Mouse (Mus musculus) Patski (cell line): Measurements from ENCODE around the gene Opa3. TPM values are rescaled to one million over a fixed set of nuclear protein-coding genes. Genes with fewer than 3 reads are reported as not detected.

Experiments
- ATAC-seq: fragments of 100-300 bp; one replicate; pipeline ENCODE4 v1.8.0; 2021
- CTCF ChIA-PET: fragments of 350-600 bp; sonication (Branson Sonifier 250); formaldehyde crosslinking; loops from one replicate; lab custom pipeline; 2022; ENCODE audit warnings: inconsistent platforms; lab: Charles Lee
- POLR2A ChIA-PET: fragments of 350-600 bp; sonication (Branson Sonifier 250); formaldehyde crosslinking; loops from one replicate; lab custom pipeline; 2022; ENCODE audit warnings: antibody characterized with exemption, inconsistent platforms; lab: Charles Lee
- DNase-seq: peaks from one replicate; pipeline ENCODE4 v3.0.0-alpha.2; 2011; ENCODE audit warnings: low read depth, low spot score
- H3K27me3 ChIP-seq: fragments of 371-371 bp; one replicate; pipeline ENCODE4 v1.5.1; 2021
- CTCF ChIP-seq: fragments of 100-300 bp; IDR thresholded peaks from one replicate; pipeline ENCODE4 v1.5.1; 2021
- in situ Hi-C: fragments of 300-500 bp; cut with MboI; formaldehyde crosslinking; loops from 3 replicates; pipeline ENCODE4 v1.11.1; 2018; ENCODE audit warnings: low pct_unique_long_range_greater_than_20kb, mixed read lengths
- polyA plus RNA-seq: library from polyadenylated mRNA; unstranded; gene quantifications from one replicate; pipeline ENCODE4 v1.2.3, GENCODE M21; 2021

Opa3 gene
- polyA plus RNA-seq, 1 experiment from 2014 or later, result 39.2 TPM

GRCm38 (mm10) chr7:19301461-19302263, 73.5 kb downstream of the Opa3 start:
- no peak for DNase-seq
- no peaks in the 10 kb centered on the region for H3K27me3 ChIP-seq
- peak; percentile 19 for ATAC-seq
- in situ Hi-C loops, result loop anchor here (5.0 kb wide), 1 partner anchor 41 kb away; the partner anchor contains the start of gene Ercc1
- CTCF ChIA-PET, result interaction anchor here (0.7 to 4.0 kb wide), 13 partner anchors 7 to 63 kb away, joined by 3 to 57 read pairs (median 7); partner anchors contain the start of genes Ercc1 and Fosb
- POLR2A ChIA-PET, result interaction anchor here (1.2 kb wide), 1 partner anchor 40 kb away, joined by 4 read pairs; no protein-coding TSS in a partner anchor
- no peak for TF ChIP-seq CTCF

GRCm38 (mm10) chr7:19302264-19303045, 74.3 kb downstream of the Opa3 start:
- no peaks in the 10 kb centered on the region for H3K27me3 ChIP-seq
- no peak for DNase-seq
- no peak for ATAC-seq
- ChIA-PET CTCF (interaction anchor here (1.8 to 4.0 kb wide), 3 partner anchors 14 to 60 kb away, joined by 11 to 26 read pairs (median 24); no protein-coding TSS in a partner anchor), POLR2A (no interaction called here)
- in situ Hi-C loops, result loop anchor here (5.0 kb wide), 1 partner anchor 40 kb away; the partner anchor contains the start of gene Ercc1
- TF ChIP-seq CTCF, result no peak

DNA sequence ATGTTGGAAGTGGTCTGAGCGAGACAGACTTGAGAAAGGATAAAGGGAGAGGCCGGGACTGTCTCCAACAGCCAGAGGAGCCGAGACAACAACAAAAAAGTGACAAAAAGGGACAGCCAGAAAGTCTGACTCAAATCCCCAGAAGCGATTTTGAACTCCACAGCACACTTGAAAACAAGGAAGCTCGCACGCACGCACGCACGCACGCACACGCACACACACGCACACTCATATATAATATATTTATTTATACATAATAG, 74.8 kb downstream of the Opa3 start:
- no peak for ATAC-seq
- DNase-seq, result no peak
- in situ Hi-C loops, result loop anchor here (5.0 kb wide), 1 partner anchor 39 kb away; the partner anchor contains the start of gene Ercc1
- no peaks in the 10 kb centered on the region for H3K27me3 ChIP-seq
- POLR2A ChIA-PET, result no interaction called here
- CTCF ChIA-PET, result interaction anchor here (3.2 to 4.0 kb wide), 2 partner anchors 40 to 60 kb away, joined by 24 to 26 read pairs; no protein-coding TSS in a partner anchor
- TF ChIP-seq CTCF, result no peak

DNA sequence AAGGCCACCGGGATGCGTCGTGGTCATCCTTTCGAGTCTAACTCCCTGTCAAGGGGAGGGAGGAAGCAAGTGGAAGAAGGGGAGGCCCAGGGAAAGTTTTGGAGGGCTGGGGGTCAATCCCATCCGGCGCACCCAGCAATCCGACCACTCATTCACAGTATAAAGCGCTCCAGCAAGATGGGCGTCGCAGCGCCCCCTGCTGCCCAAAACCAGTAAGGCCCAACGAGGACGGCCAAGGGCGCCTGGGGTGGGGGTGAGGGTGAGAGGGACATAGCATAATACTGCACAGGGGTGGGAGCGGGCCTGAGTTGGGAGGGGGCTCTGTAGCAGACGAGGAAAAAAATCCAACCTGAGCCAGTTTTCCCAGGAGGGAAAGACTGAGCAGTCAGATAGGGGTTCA, 75.6 kb downstream of the Opa3 start:
- DNase-seq (no peak), ATAC-seq (no peak)
- no peaks in the 10 kb centered on the region for H3K27me3 ChIP-seq
- in situ Hi-C loops, result loop anchor here (5.0 kb wide), 1 partner anchor 39 kb away; the partner anchor contains the start of gene Ercc1
- CTCF ChIA-PET, result interaction anchor here (1.0 to 4.0 kb wide), 3 partner anchors 13 to 39 kb away, joined by 3 to 24 read pairs (median 3); no protein-coding TSS in a partner anchor
- no peak for TF ChIP-seq CTCF
- POLR2A ChIA-PET, result no interaction called here

GRCm38 (mm10) chr7:19304501-19305412, 76.6 kb downstream of the Opa3 start:
- ChIA-PET POLR2A (interaction anchor here (0.6 kb wide), 1 partner anchor 28 kb away, joined by 3 read pairs; no protein-coding TSS in a partner anchor), CTCF (interaction anchor here (1.0 to 4.0 kb wide), 3 partner anchors 12 to 38 kb away, joined by 3 to 24 read pairs (median 3); no protein-coding TSS in a partner anchor)
- ATAC-seq (no peak), DNase-seq (no peak)
- in situ Hi-C loops, result loop anchor here (5.0 kb wide), 1 partner anchor 38 kb away; the partner anchor contains the start of gene Ercc1
- H3K27me3 ChIP-seq, result no peaks in the 10 kb centered on the region
- no peak for TF ChIP-seq CTCF

- POLR2A ChIA-PET, result no interaction called here
- H3K27me3 ChIP-seq, result no peaks in the 10 kb centered on the region
- in situ Hi-C loops, result no loop called here
- CTCF ChIA-PET, result interaction anchor here (4.0 kb wide), 1 partner anchor 37 kb away, joined by 24 read pairs; no protein-coding TSS in a partner anchor
- DNase-seq (no peak), ATAC-seq (no peak)
- TF ChIP-seq CTCF, result no peak
Observed at GRCm38 (mm10) chr7:19305413-19305735, 77.2 kb downstream of the Opa3 start.

Other genes with a start within 250 kb of the Opa3 start
- gene Nanos2, start 240.9 kb upstream of the Opa3 start, polyA plus RNA-seq, result not detected
- 15.3 TPM for gene Mypop, start 237.1 kb upstream of the Opa3 start, polyA plus RNA-seq
- gene Irf2bp1, start 224.3 kb upstream of the Opa3 start, polyA plus RNA-seq, result 31.5 TPM
- gene Foxa3, start 204.8 kb upstream of the Opa3 start, polyA plus RNA-seq, result 0.09 TPM
- gene Sympk, start 204.0 kb upstream of the Opa3 start, polyA plus RNA-seq, result 104 TPM
- not detected for gene Rsph6a, start 173.6 kb upstream of the Opa3 start, polyA plus RNA-seq
- 73.4 TPM for gene Dmwd, start 152.1 kb upstream of the Opa3 start, polyA plus RNA-seq
- 154 TPM for gene Dmpk, start 144.5 kb upstream of the Opa3 start, polyA plus RNA-seq
- 12.6 TPM for gene Six5, start 133.7 kb upstream of the Opa3 start, polyA plus RNA-seq
- 0.03 TPM for gene Gm4969, start 110.0 kb upstream of the Opa3 start, polyA plus RNA-seq
- gene Fbxo46, start 108.5 kb upstream of the Opa3 start, polyA plus RNA-seq, result 13.0 TPM
- 15.8 TPM for gene Qpctl, start 79.0 kb upstream of the Opa3 start, polyA plus RNA-seq
- gene Snrpd2, start 78.6 kb upstream of the Opa3 start, polyA plus RNA-seq, result 108 TPM
- gene Gipr, start 62.2 kb upstream of the Opa3 start, polyA plus RNA-seq, result 0.08 TPM
- 73.6 TPM for gene Eml2, start 51.9 kb upstream of the Opa3 start, polyA plus RNA-seq
- 0.19 TPM for gene Gpr4, start 15.8 kb upstream of the Opa3 start, polyA plus RNA-seq
- 142 TPM for gene Vasp, start 43.5 kb downstream of the Opa3 start, polyA plus RNA-seq
- 0.14 TPM for gene Ppm1n, start 51.7 kb downstream of the Opa3 start, polyA plus RNA-seq
- gene Rtn2, start 54.3 kb downstream of the Opa3 start, polyA plus RNA-seq, result 4.0 TPM
- 72.9 TPM for gene Fosb, start 81.7 kb downstream of the Opa3 start, polyA plus RNA-seq
- gene Ercc1, start 116.4 kb downstream of the Opa3 start, polyA plus RNA-seq, result 40.9 TPM
- gene Cd3eap, start 131.1 kb downstream of the Opa3 start, polyA plus RNA-seq, result 16.6 TPM
- gene Ppp1r13l, start 131.4 kb downstream of the Opa3 start, polyA plus RNA-seq, result 11.9 TPM
- gene Ercc2, start 153.7 kb downstream of the Opa3 start, polyA plus RNA-seq, result 26.2 TPM
- 44.0 TPM for gene Klc3, start 175.8 kb downstream of the Opa3 start, polyA plus RNA-seq
- not detected for gene Ckm, start 176.4 kb downstream of the Opa3 start, polyA plus RNA-seq
- 34.8 TPM for gene Mark4, start 230.5 kb downstream of the Opa3 start, polyA plus RNA-seq
- not detected for gene Exoc3l2, start 235.0 kb downstream of the Opa3 start, polyA plus RNA-seq